Mouse (Mus musculus): Measurements from ENCODE around the gene Sorcs1. TPM values are rescaled to one million over a fixed set of nuclear protein-coding genes. Genes with fewer than 3 reads are reported as not detected.

The Sorcs1 gene
- polyA plus RNA-seq (2015; fragmentation: Illumina TruSeq; extraction: RNeasy Lipid Tissue Mini Kit (QIAGEN cat#74804); ENCODE audit: insufficient read depth, low replicate concordance): 0.75 TPM

GRCm38 (mm10) chr19:50677903-50678896 lies at the start of gene Sorcs1:
TSS of gene Sorcs1 (minus strand) at chr19:50678646.

Measured in spleen, adult 10 weeks (tissue).